Mouse (Mus musculus) heart, postnatal 0 days (tissue): ENCODE data around the gene Socs3. TPM values are rescaled to one million over a fixed set of nuclear protein-coding genes. Genes with fewer than 3 reads are reported as not detected.
A peak's percentile ranks its signal among the peaks of the same experiment; 100 is the strongest.

ENCODE experiments used
- ATAC-seq: fragments of 200-750 bp; cut with Nextera tagmentation; 2 replicates; pipeline ENCODE4 v1.8.0; 2017; ENCODE audit warnings: low read depth, moderate number of reproducible peaks, moderate library complexity; ENCODE audit not compliant: insufficient read depth
- DNase-seq: peaks from one replicate; pipeline ENCODE4 v3.0.0-alpha.2; 2016; ENCODE audit warnings: low spot score
- H3K27ac ChIP-seq: fragments of 300-500 bp; sonication (generic); 2 replicates; pipeline ENCODE4 v1.5.1; 2014; ENCODE audit warnings: low read depth, mild to moderate bottlenecking
- H3K27me3 ChIP-seq: fragments of 300-500 bp; sonication (generic); 2 replicates; pipeline ENCODE4 v1.6.1; 2014; ENCODE audit warnings: low read length, mixed read lengths; ENCODE audit not compliant: control insufficient read depth, insufficient read depth
- H3K36me3 ChIP-seq: fragments of 300-500 bp; sonication (generic); replicated peaks from 2 replicates; pipeline ENCODE4 v1.6.1; 2014; ENCODE audit warnings: low read length, mixed read lengths; ENCODE audit not compliant: control insufficient read depth, insufficient read depth
- H3K4me1 ChIP-seq: fragments of 300-500 bp; sonication (generic); 2 replicates; pipeline ENCODE4 v1.6.1; 2014; ENCODE audit warnings: antibody characterized with exemption; ENCODE audit not compliant: control insufficient read depth, insufficient read depth
- H3K4me2 ChIP-seq: fragments of 300-500 bp; sonication (generic); 2 replicates; pipeline ENCODE4 v1.6.1; 2014; ENCODE audit warnings: low read depth, mild to moderate bottlenecking, low read length, moderate library complexity
- H3K4me3 ChIP-seq: fragments of 300-500 bp; sonication (generic); 2 replicates; pipeline ENCODE4 v1.5.1; 2014; ENCODE audit warnings: low read depth, low read length
- H3K9ac ChIP-seq: fragments of 300-500 bp; sonication (generic); replicated peaks from 2 replicates; pipeline ENCODE4 v1.6.1; 2014; ENCODE audit warnings: low read depth, low read length, mixed read lengths
- H3K9me3 ChIP-seq: fragments of 300-500 bp; sonication (generic); replicated peaks from 2 replicates; pipeline ENCODE4 v1.6.1; 2016; ENCODE audit warnings: low read length; ENCODE audit not compliant: control insufficient read depth
- CTCF ChIP-seq: IDR thresholded peaks from 2 replicates; pipeline ENCODE4 v1.5.1; 2016; ENCODE audit warnings: antibody characterized with exemption, control low read depth, low read depth
- EP300 ChIP-seq: IDR thresholded peaks from 2 replicates; pipeline ENCODE4 v1.6.1; 2016; ENCODE audit warnings: antibody characterized with exemption, low read depth
- WGBS: fragments of 180-500 bp; shearing (Covaris S2); extraction: QIAGEN DNeasy Blood & Tissue Kit; methylation state at CpG from one replicate; pipeline ENCODE4 v1.1.7; 2014; 5-methylcytosine and 5-hydroxymethylcytosine counted together
- microRNA-seq: library from miRNA; unstranded; fragments of <30 nt; microRNA quantifications from one replicate; pipeline ENCODE4, GENCODE M21; 2016
- polyA plus RNA-seq: library from polyadenylated mRNA; unstranded; fragments of >200 nt; fragmentation: Nextera tagmentation; extraction: Ambion mirVana; gene quantifications from 2 replicates; pipeline ENCODE4 v1.2.1, GENCODE M21; 2015
- total RNA-seq: library from RNA; depleted of rRNA; stranded (reverse); fragments of >200 nt; gene quantifications from 2 replicates; pipeline ENCODE4 v1.2.3, GENCODE M21; 2014; ENCODE audit warnings: low replicate concordance; rRNA removed

Gene Socs3
- total and polyA plus RNA-seq, 2 experiments from 2014 or later: 4.0 to 5.7 TPM

DNA sequence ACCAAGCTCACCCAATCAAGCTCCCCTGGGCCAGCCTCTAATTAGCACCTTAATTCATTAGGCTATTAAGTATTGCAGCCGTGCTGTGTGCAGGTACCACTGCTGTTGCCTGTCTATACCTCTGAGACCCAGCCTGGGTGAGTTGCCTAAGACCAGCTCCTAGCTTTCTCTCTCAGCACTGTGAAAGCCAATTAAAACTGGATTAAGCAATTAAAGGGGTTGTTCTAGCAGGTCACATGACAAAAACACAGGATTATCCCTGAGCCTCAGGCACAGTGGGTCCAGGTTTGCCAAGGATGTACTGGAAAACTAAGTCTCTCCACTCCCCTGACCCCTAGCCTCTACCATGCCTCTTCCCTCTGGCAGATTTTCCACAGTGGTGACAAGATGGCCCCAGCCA is 44.3 kb downstream of the Socs3 start:
- Histone ChIP-seq H3K9ac (no peak overlapping the region), H3K36me3 (no peaks in the 10 kb centered on the region), H3K4me2 (no peak overlapping the region), H3K9me3 (no peaks in the 10 kb centered on the region), H3K4me1 (no peaks in the 10 kb centered on the region), H3K4me3 (no peak overlapping the region), H3K27me3 (peaks cover 13% of the 10 kb centered on the region), H3K27ac (no peak overlapping the region)
- TF ChIP-seq EP300 (no peak), CTCF (no peak)
- DNase-seq (no peak), ATAC-seq (no peak)
- 85% methylated on average over 1 of the region's 1 CpGs for WGBS

DNA sequence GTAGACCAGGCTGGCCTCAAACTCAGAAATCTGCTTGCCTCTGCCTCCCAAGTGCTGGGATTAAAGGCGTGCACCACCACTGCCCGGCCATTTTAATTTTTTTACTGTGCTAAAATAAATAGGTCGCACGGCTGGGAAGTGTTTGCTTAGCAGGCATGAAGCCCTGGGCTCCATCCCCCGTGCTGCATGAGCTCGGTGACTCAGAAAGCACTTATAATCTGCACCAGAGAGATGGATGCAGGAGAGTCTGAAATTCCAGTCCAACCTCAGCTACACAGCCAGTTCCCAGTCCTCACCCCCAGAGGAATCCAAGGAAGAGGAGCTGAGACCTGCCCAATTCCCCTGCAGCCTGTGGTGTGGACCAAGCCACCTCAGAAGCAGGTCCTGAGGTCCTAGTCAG is 45.4 kb downstream of the Socs3 start:
- H3K36me3 ChIP-seq: no peaks in the 10 kb centered on the region
- no peaks in the 10 kb centered on the region for H3K4me1 ChIP-seq
- H3K27ac ChIP-seq: no peak overlapping the region
- no peak overlapping the region for H3K4me2 ChIP-seq
- H3K9me3 ChIP-seq: no peaks in the 10 kb centered on the region
- TF ChIP-seq EP300: no peak
- no peak for DNase-seq
- 0 out of 2 replicates have a peak, but pooled peaks cover 3% of the 10 kb centered on the region for H3K27me3 ChIP-seq
- no peak for ATAC-seq
- 60% methylated on average over 6 of the region's 6 CpGs for WGBS
- no peak overlapping the region for H3K9ac ChIP-seq
- no peak overlapping the region for H3K4me3 ChIP-seq

- no peaks in the 10 kb centered on the region for H3K36me3 ChIP-seq
- no peak for DNase-seq
These were observed 46.6 kb downstream of the Socs3 start for GRCm38 (mm10) chr11:117923279-117923678.

GRCm38 (mm10) chr11:117919211-117919610 is 50.6 kb downstream of the Socs3 start:
- Histone ChIP-seq H3K4me2 (no peak overlapping the region), H3K9me3 (0 out of 2 replicates have a peak, but pooled peaks cover 4% of the 10 kb centered on the region), H3K27me3 (no peaks in the 10 kb centered on the region), H3K9ac (no peak overlapping the region), H3K4me1 (no peaks in the 10 kb centered on the region), H3K4me3 (no peak overlapping the region), H3K27ac (no peak overlapping the region), H3K36me3 (no peaks in the 10 kb centered on the region)
- WGBS: 16% methylated on average over 5 of the region's 5 CpGs
- ATAC-seq (no peak), DNase-seq (no peak)
- TF ChIP-seq CTCF (no peak), EP300 (no peak)

More at GRCm38 (mm10) chr11:117923279-117923678, 46.6 kb downstream of the Socs3 start:
- Histone ChIP-seq H3K4me1 (no peaks in the 10 kb centered on the region), H3K27me3 (no peaks in the 10 kb centered on the region), H3K4me3 (no peak overlapping the region), H3K9ac (no peak overlapping the region), H3K27ac (no peak overlapping the region), H3K4me2 (no peak overlapping the region), H3K9me3 (no peaks in the 10 kb centered on the region)
- peak; percentile 47; the same call in 1 of the 2 replicates for ATAC-seq
- TF ChIP-seq EP300: no peak
- TF ChIP-seq CTCF: no peak
- 80% methylated on average over 11 of the region's 11 CpGs for WGBS

DNA sequence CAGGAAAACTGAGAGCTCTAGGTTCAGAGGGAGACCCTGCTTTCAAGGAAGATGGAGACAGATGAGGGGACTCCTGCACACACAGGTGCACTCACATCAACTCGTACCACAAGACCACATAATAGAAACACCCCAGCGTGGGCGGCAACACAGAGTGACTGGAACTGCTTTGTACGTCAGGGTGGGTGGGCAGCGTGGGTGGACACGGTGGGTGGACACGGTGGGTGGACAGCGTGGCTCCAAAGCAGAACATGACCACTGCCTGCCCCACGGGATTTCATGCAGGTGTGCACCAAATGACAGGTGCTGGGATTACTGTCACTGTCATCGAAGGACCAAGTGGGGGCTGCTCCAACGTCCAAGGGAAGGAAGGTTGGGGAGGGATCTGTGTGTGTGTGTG is 51.3 kb downstream of the Socs3 start:
- no peaks in the 10 kb centered on the region for H3K27me3 ChIP-seq
- H3K36me3 ChIP-seq: no peaks in the 10 kb centered on the region
- no peak overlapping the region for H3K4me2 ChIP-seq
- H3K9me3 ChIP-seq: 0 out of 2 replicates have a peak, but pooled peaks cover 4% of the 10 kb centered on the region
- 82% methylated on average over 11 of the region's 11 CpGs for WGBS
- ATAC-seq (no peak), DNase-seq (no peak)
- no peak overlapping the region for H3K9ac ChIP-seq
- TF ChIP-seq CTCF (no peak), EP300 (no peak)
- no peaks in the 10 kb centered on the region for H3K4me1 ChIP-seq
- no peak overlapping the region for H3K27ac ChIP-seq
- no peak overlapping the region for H3K4me3 ChIP-seq

Small RNA genes lying within 50 kb of the gene (microRNA-seq; reads per million reads assigned to microRNA genes)
- not detected for gene Mir6933

Other genes starting within 250 kb of the Socs3 start
- gene Tmc8, start 188.0 kb downstream of the Socs3 start, total RNA-seq: 2.6 and 8.7 TPM in 2 replicates
- 1.4 and 2.3 TPM in 2 replicates for gene Tmc8, start 188.0 kb downstream of the Socs3 start, polyA plus RNA-seq
- gene Tmc6, start 187.8 kb downstream of the Socs3 start, total RNA-seq: 23.4 and 31.8 TPM in 2 replicates
- 16.3 and 20.4 TPM in 2 replicates for gene Tmc6, start 187.8 kb downstream of the Socs3 start, polyA plus RNA-seq
- not detected in 2 replicates for gene 6030468B19Rik, start 172.4 kb downstream of the Socs3 start, total RNA-seq
- not detected in 2 replicates for gene 6030468B19Rik, start 172.4 kb downstream of the Socs3 start, polyA plus RNA-seq
- gene Gm20708, start 160.4 kb downstream of the Socs3 start, total RNA-seq: 2.6 TPM in 1 of 2 replicates, not detected in the other
- 0.52 and 0.68 TPM in 2 replicates for gene Gm20708, start 160.4 kb downstream of the Socs3 start, polyA plus RNA-seq
- 151 TPM in 2 replicates for gene Syngr2, start 160.4 kb downstream of the Socs3 start, total RNA-seq
- gene Syngr2, start 160.4 kb downstream of the Socs3 start, polyA plus RNA-seq: 95.2 and 105 TPM in 2 replicates
- gene Afmid, start 144.1 kb downstream of the Socs3 start, total RNA-seq: 14.5 and 17.6 TPM in 2 replicates
- 13.1 and 16.5 TPM in 2 replicates for gene Afmid, start 144.1 kb downstream of the Socs3 start, polyA plus RNA-seq
- 103 and 117 TPM in 2 replicates for gene Tk1, start 144.0 kb downstream of the Socs3 start, total RNA-seq
- gene Tk1, start 144.0 kb downstream of the Socs3 start, polyA plus RNA-seq: 41.4 and 44.0 TPM in 2 replicates
- gene Birc5, start 120.8 kb downstream of the Socs3 start, total RNA-seq: 36.1 and 56.8 TPM in 2 replicates
- gene Birc5, start 120.8 kb downstream of the Socs3 start, polyA plus RNA-seq: 83.6 and 85.0 TPM in 2 replicates
- gene Tmem235, start 109.3 kb downstream of the Socs3 start, total RNA-seq: not detected in 2 replicates
- not detected in 2 replicates for gene Tmem235, start 109.3 kb downstream of the Socs3 start, polyA plus RNA-seq
- gene Tha1, start 96.6 kb downstream of the Socs3 start, total RNA-seq: 7.4 and 7.8 TPM in 2 replicates
- 9.4 and 9.5 TPM in 2 replicates for gene Tha1, start 96.6 kb downstream of the Socs3 start, polyA plus RNA-seq
- 27.2 and 33.0 TPM in 2 replicates for gene Pgs1, start 16.2 kb upstream of the Socs3 start, total RNA-seq
- gene Pgs1, start 16.2 kb upstream of the Socs3 start, polyA plus RNA-seq: 20.3 and 21.8 TPM in 2 replicates
- 0.31 TPM in 1 of 2 replicates, not detected in the other for gene Dnah17, start 160.6 kb upstream of the Socs3 start, total RNA-seq
- gene Dnah17, start 160.6 kb upstream of the Socs3 start, polyA plus RNA-seq: 0.01 and 0.04 TPM in 2 replicates